Mouse (Mus musculus): ENCODE results near the gene Arhgef28. TPM values are rescaled to one million over a fixed set of nuclear protein-coding genes. Genes with fewer than 3 reads are reported as not detected.

The Arhgef28 gene
- total and polyA plus RNA-seq, 3 experiments: not detected

DNA sequence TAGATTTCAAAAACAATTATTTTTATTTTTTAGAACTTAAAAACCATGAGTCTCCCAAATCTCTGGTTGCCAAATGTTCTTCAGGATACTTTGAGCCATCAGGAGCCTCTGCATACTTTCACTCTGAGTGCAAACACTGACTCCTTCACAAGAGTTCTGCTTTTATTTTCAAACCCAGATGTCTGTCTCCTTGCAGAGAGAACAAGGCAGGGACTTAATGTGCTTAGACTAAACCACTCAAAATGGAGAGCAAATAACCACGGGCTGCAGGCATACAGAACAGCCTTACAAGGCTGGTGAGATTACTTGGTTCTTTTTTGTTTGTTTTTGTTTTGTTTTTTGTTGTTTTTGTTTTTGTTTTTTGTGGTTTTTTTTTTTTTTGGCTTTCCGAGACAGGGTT is 98.6 kb downstream of the Arhgef28 start:
- no peak for DNase-seq (ENCODE audit: low read depth, low spot score)
- TF ChIP-seq CHD1 (IDR thresholded peaks at IDR 0.05; ENCODE audit: low read depth, low read length) (no peak), NELFE (IDR thresholded peaks at IDR 0.05; ENCODE audit: low read depth, low read length) (no peak), MAFK (IDR thresholded peaks at IDR 0.05; ENCODE audit: borderline replicate concordance, low read depth, low read length) (no peak), TBP (IDR thresholded peaks at IDR 0.05; ENCODE audit: low read depth, low read length) (no peak), ZNF384 (IDR thresholded peaks at IDR 0.05; ENCODE audit: low read depth, low read length) (no peak), JUND (IDR thresholded peaks at IDR 0.05; ENCODE audit: low read depth, low read length) (no peak), UBTF (IDR thresholded peaks at IDR 0.05; ENCODE audit: borderline replicate concordance, insufficient read depth, low read depth, low read length) (no peak), TCF12 (IDR thresholded peaks at IDR 0.05; ENCODE audit: low read depth, low read length) (no peak), ZMIZ1 (IDR thresholded peaks at IDR 0.05; ENCODE audit: low read depth, low read length) (no peak), HCFC1 (IDR thresholded peaks at IDR 0.05; ENCODE audit: low read depth, low read length) (no peak), MYC (IDR thresholded peaks at IDR 0.05; ENCODE audit: low read depth, low read length) (no peak), EP300 (IDR thresholded peaks at IDR 0.05; ENCODE audit: low read depth in 1 of 2, low read length in 2 of 2) (no peak), TAL1 (IDR thresholded peaks at IDR 0.05; ENCODE audit: low read length) (no peak), POLR2AphosphoS2 (IDR thresholded peaks at IDR 0.05; ENCODE audit: low read length) (no peak), POLR2AphosphoS5 (IDR thresholded peaks at IDR 0.05; ENCODE audit: borderline replicate concordance, low read depth, low read length) (no peak), ETS1 (IDR thresholded peaks at IDR 0.05; ENCODE audit: low read depth, low read length) (no peak), MEF2A (IDR thresholded peaks at IDR 0.05; ENCODE audit: extremely low read depth, insufficient replicate concordance, low read depth, low read length, poor library complexity, severe bottlenecking) (no peak)
- no peaks in the 10 kb centered on the region for H3K36me3 ChIP-seq (ENCODE audit: control insufficient read depth in 1 of 2, insufficient read depth in 2 of 2, low read length in 2 of 2)
- no peaks in the 10 kb centered on the region for H3K4me1 ChIP-seq (ENCODE audit: control insufficient read depth in 1 of 2, insufficient read depth in 2 of 2, low read length in 2 of 2)
- H3K9me3 ChIP-seq (replicated peaks; ENCODE audit: insufficient read depth, low read length): no peaks in the 10 kb centered on the region
- no peak overlapping the region for H3K27ac ChIP-seq (ENCODE audit: control insufficient read depth, low read depth, low read length)
- no peaks in the 10 kb centered on the region for H3K79me2 ChIP-seq (ENCODE audit: control insufficient read depth, insufficient read depth, low read length, poor library complexity)
- H3K9ac ChIP-seq (ENCODE audit: control insufficient read depth, low read depth, low read length, poor library complexity, severe bottlenecking): no peak overlapping the region
- peaks cover 0 to 2% of the 10 kb centered on the region in 2 experiments; a peak in 1 of 4 replicates for H3K27me3 ChIP-seq (ENCODE audit: control insufficient read depth in 1 of 2, insufficient read depth in 2 of 2, low read length in 2 of 2)
- H3K4me3 ChIP-seq (ENCODE audit: control insufficient read depth in 1 of 2, insufficient read depth in 1 of 2, low read depth in 2 of 2, low read length in 2 of 2): no peak overlapping the region

GRCm38 (mm10) chr13:98095966-98096365 is 110.3 kb downstream of the Arhgef28 start:
- H3K27ac ChIP-seq (ENCODE audit: control insufficient read depth, low read depth, low read length): no peak overlapping the region
- H3K9ac ChIP-seq (ENCODE audit: control insufficient read depth, low read depth, low read length, poor library complexity, severe bottlenecking): no peak overlapping the region
- H3K4me3 ChIP-seq (ENCODE audit: control insufficient read depth in 1 of 2, insufficient read depth in 1 of 2, low read depth in 2 of 2, low read length in 2 of 2): no peak overlapping the region
- H3K27me3 ChIP-seq (ENCODE audit: control insufficient read depth in 1 of 2, insufficient read depth in 2 of 2, low read length in 2 of 2): no peaks in the 10 kb centered on the region
- no peak for TF ChIP-seq SIN3A (IDR thresholded peaks at IDR 0.05; ENCODE audit: low read length)
- TF ChIP-seq POLR2A (IDR thresholded peaks at IDR 0.05; ENCODE audit: control insufficient read depth in 1 of 2, insufficient read depth in 1 of 2, low read depth in 1 of 2, low read length in 2 of 2, poor library complexity in 1 of 2): no peak
- TF ChIP-seq ZMIZ1 (IDR thresholded peaks at IDR 0.05; ENCODE audit: low read depth, low read length): no peak
- TF ChIP-seq MAX (IDR thresholded peaks at IDR 0.05; ENCODE audit: low read length): no peak
- TF ChIP-seq GATA1 (IDR thresholded peaks at IDR 0.05; ENCODE audit: low read depth, low read length): no peak
- no peak for TF ChIP-seq GABPA (IDR thresholded peaks at IDR 0.05; ENCODE audit: low read depth, low read length)
- no peak for TF ChIP-seq NELFE (IDR thresholded peaks at IDR 0.05; ENCODE audit: low read depth, low read length)
- no peak for TF ChIP-seq MAFK (IDR thresholded peaks at IDR 0.05; ENCODE audit: borderline replicate concordance, low read depth, low read length)
- no peak for TF ChIP-seq CHD1 (IDR thresholded peaks at IDR 0.05; ENCODE audit: low read depth, low read length)
- TF ChIP-seq RAD21 (IDR thresholded peaks at IDR 0.05; ENCODE audit: low read depth, low read length): no peak
- no peak for TF ChIP-seq POLR2AphosphoS5 (IDR thresholded peaks at IDR 0.05; ENCODE audit: borderline replicate concordance, low read depth, low read length)
- no peak for TF ChIP-seq USF2 (IDR thresholded peaks at IDR 0.05; ENCODE audit: borderline replicate concordance in 1 of 2, insufficient read depth in 1 of 2, low read depth in 1 of 2, low read length in 2 of 2)
- TF ChIP-seq ZC3H11A (IDR thresholded peaks at IDR 0.05; ENCODE audit: low read depth, low read length): no peak
- no peaks in the 10 kb centered on the region for H3K79me2 ChIP-seq (ENCODE audit: control insufficient read depth, insufficient read depth, low read length, poor library complexity)
- no peak for DNase-seq (ENCODE audit: low read depth, low spot score)
- no peaks in the 10 kb centered on the region for H3K9me3 ChIP-seq (replicated peaks; ENCODE audit: insufficient read depth, low read length)
- H3K4me1 ChIP-seq (ENCODE audit: control insufficient read depth in 1 of 2, insufficient read depth in 2 of 2, low read length in 2 of 2): no peaks in the 10 kb centered on the region
- H3K36me3 ChIP-seq (ENCODE audit: control insufficient read depth in 1 of 2, insufficient read depth in 2 of 2, low read length in 2 of 2): no peaks in the 10 kb centered on the region
